Mouse (Mus musculus) hindbrain, embryonic 10.5 days (tissue): ENCODE data around the gene Fez1. TPM values are rescaled to one million over a fixed set of nuclear protein-coding genes. Genes with fewer than 3 reads are reported as not detected.

Experiments used
- DNase-seq: peaks from one replicate; pipeline ENCODE4 v3.0.0-alpha.2; 2017; ENCODE audit warnings: low spot score
- H3K27ac ChIP-seq: fragments of 300-500 bp; sonication (generic); 2 replicates; pipeline ENCODE4 v1.5.1; 2016; ENCODE audit warnings: mild to moderate bottlenecking, moderate library complexity
- H3K27me3 ChIP-seq: fragments of 300-500 bp; sonication (generic); 2 replicates; pipeline ENCODE4 v1.6.1; 2016; ENCODE audit warnings: mild to moderate bottlenecking; ENCODE audit not compliant: poor library complexity, insufficient read depth, severe bottlenecking
- H3K36me3 ChIP-seq: fragments of 300-500 bp; sonication (generic); 2 replicates; pipeline ENCODE4 v1.6.1; 2016; ENCODE audit warnings: mild to moderate bottlenecking, moderate library complexity
- H3K4me1 ChIP-seq: fragments of 300-500 bp; sonication (generic); replicated peaks from 2 replicates; pipeline ENCODE4 v1.6.1; 2016; ENCODE audit warnings: mild to moderate bottlenecking
- H3K4me3 ChIP-seq: fragments of 300-500 bp; sonication (generic); 2 replicates; pipeline ENCODE4 v1.5.1; 2016; ENCODE audit warnings: mild to moderate bottlenecking, moderate library complexity
- H3K9me3 ChIP-seq: fragments of 300-500 bp; sonication (generic); 2 replicates; pipeline ENCODE4 v1.6.1; 2016; ENCODE audit warnings: mild to moderate bottlenecking, moderate library complexity
- WGBS: fragments of 180-500 bp; shearing (Covaris S2); methylation state at CpG from one replicate; pipeline ENCODE4 v1.1.7; 2016; 5-methylcytosine and 5-hydroxymethylcytosine counted together
- polyA plus RNA-seq: library from polyadenylated mRNA; unstranded; fragments of >200 nt; fragmentation: Nextera tagmentation; extraction: Ambion mirVana; gene quantifications from 2 replicates; pipeline ENCODE4 v1.2.1, GENCODE M21; 2016

Fez1 gene
- polyA plus RNA-seq, 1 experiment from 2014 or later, result 312 TPM

DNA sequence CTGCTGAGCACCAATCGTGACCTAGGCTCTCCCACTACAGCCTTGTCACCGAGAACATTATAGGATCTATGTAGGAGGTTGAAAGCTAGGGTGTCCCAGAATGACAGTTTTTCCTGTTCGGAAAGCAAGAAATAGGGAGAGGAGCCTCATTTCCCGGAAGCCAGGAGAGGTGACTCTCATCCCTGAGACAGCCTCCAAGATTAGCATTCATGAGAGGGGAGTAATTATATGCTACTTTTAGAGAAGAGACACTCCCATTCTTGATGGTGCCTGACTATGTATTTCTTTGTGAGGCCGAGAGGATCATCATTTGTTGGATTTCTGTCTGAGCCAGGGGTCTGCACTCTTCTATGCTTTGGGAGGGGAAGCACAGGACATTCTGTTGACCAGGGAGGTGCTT lies 60.0 kb downstream of the Fez1 start:
- Histone ChIP-seq H3K36me3 (peaks cover 42% of the 10 kb centered on the region), H3K27me3 (no peaks in the 10 kb centered on the region), H3K9me3 (no peaks in the 10 kb centered on the region), H3K4me1 (peaks cover 16% of the 10 kb centered on the region), H3K27ac (peak overlapping the region; percentile 14), H3K4me3 (no peak overlapping the region)
- no peak for DNase-seq
- WGBS, result 73% methylated on average over 5 of the region's 5 CpGs

DNA sequence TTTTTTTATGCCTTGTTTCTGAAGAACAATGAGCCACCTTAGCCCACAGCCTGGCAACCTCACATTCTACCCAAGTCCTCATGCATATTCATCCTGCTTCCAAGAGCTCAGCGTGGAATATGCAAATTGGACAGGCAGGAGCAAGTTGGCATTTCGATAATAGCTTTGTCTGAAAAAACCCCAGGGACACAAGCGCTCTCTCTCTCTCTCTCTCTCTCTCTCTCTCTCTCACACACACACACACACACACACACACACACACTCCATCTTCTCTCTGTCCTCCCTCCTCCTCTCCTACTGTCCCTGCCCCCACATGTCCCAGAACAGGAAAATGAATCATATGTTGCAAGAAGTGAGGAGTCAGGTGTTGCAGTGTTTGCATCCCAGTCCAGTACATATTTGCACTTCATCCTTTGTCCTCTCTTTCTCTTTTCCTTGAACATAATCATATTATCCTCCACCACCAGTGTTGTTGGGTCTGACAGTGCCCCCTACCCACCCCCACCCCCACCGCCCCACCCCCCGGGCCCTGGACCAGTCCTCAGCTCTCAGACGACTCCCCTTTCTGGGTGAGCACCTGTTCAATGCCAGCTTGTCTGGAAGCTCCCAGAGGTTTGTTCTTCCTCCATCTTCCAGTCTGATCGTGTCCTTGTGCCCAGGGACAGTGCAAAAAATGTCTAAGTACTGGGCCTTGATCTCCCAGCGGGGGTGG lies 60.5 kb downstream of the Fez1 start:
- Histone ChIP-seq H3K4me1 (peaks cover 16% of the 10 kb centered on the region), H3K9me3 (no peaks in the 10 kb centered on the region), H3K36me3 (peaks cover 36% of the 10 kb centered on the region), H3K27me3 (no peaks in the 10 kb centered on the region), H3K4me3 (no peak overlapping the region), H3K27ac (peak overlapping the region; percentile 80)
- peak; percentile 15 for DNase-seq
- WGBS, result 45% methylated on average over 8 of the region's 8 CpGs

- 69% methylated on average over 3 of the region's 3 CpGs for WGBS
- no peak overlapping the region for H3K4me3 ChIP-seq
- DNase-seq, result no peak
- peaks cover 16% of the 10 kb centered on the region for H3K4me1 ChIP-seq
- no peaks in the 10 kb centered on the region for H3K9me3 ChIP-seq
- peaks cover 22% of the 10 kb centered on the region for H3K36me3 ChIP-seq
- H3K27me3 ChIP-seq, result no peaks in the 10 kb centered on the region
- H3K27ac ChIP-seq, result no peak overlapping the region
These were observed 61.9 kb downstream of the Fez1 start for GRCm38 (mm10) chr9:36883569-36883968.

- Histone ChIP-seq H3K27ac (no peak overlapping the region), H3K9me3 (no peaks in the 10 kb centered on the region), H3K36me3 (peaks cover 6% of the 10 kb centered on the region; the same call in 1 of the 2 replicates), H3K4me3 (no peak overlapping the region), H3K27me3 (no peaks in the 10 kb centered on the region), H3K4me1 (peaks cover 16% of the 10 kb centered on the region)
- peak; percentile 20 for DNase-seq
- 73% methylated on average over 3 of the region's 3 CpGs for WGBS
These were observed 63.6 kb downstream of the Fez1 start for GRCm38 (mm10) chr9:36885237-36885636.

GRCm38 (mm10) chr9:36890552-36890951 lies 68.9 kb downstream of the Fez1 start:
- no peaks in the 10 kb centered on the region for H3K9me3 ChIP-seq
- no peak overlapping the region for H3K27ac ChIP-seq
- H3K27me3 ChIP-seq, result no peaks in the 10 kb centered on the region
- DNase-seq, result peak; percentile 70
- H3K4me3 ChIP-seq, result no peak overlapping the region
- H3K36me3 ChIP-seq, result peaks cover 42% of the 10 kb centered on the region
- no peaks in the 10 kb centered on the region for H3K4me1 ChIP-seq
- WGBS, result 38% methylated on average over 4 of the region's 4 CpGs

DNA sequence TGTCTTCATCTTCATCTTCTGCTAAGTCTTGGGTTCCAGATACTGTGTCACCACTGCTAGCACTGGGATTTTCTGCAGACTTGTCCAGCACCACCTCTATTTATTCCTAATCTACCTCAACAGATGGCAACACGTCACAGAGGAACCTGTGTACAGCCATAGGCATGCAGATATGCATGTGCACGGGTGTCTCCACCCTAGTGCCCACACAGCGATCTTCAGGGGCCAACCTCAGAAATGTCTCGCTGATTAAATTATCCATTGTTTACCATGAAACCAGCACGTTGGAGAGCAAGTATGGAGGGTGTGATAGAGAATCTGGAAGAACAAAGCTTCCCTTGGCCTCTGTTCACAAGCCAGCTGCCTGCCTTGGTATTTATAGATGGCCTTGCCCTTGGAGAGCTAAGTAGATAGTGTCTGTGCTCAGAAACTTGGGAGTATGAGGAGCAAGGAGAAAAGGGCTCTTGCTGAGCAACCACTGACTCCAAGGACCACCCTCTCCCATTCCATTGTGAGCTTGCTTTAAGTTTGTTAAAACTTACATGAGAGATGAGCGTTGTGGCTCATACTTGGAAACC lies 71.8 kb downstream of the Fez1 start:
- no peaks in the 10 kb centered on the region for H3K9me3 ChIP-seq
- WGBS, result 86% methylated on average over 6 of the region's 6 CpGs
- no peak for DNase-seq
- no peaks in the 10 kb centered on the region for H3K27me3 ChIP-seq
- H3K36me3 ChIP-seq, result peaks cover 49% of the 10 kb centered on the region
- no peaks in the 10 kb centered on the region for H3K4me1 ChIP-seq
- H3K4me3 ChIP-seq, result no peak overlapping the region
- H3K27ac ChIP-seq, result no peak overlapping the region

- DNase-seq, result no peak
- Histone ChIP-seq H3K27me3 (no peaks in the 10 kb centered on the region), H3K36me3 (peaks cover 56% of the 10 kb centered on the region), H3K27ac (no peak overlapping the region), H3K4me3 (no peak overlapping the region), H3K4me1 (no peaks in the 10 kb centered on the region), H3K9me3 (no peaks in the 10 kb centered on the region)
- 90% methylated on average over 7 of the region's 7 CpGs for WGBS
These were observed 72.6 kb downstream of the Fez1 start for GRCm38 (mm10) chr9:36894242-36894641.

DNA sequence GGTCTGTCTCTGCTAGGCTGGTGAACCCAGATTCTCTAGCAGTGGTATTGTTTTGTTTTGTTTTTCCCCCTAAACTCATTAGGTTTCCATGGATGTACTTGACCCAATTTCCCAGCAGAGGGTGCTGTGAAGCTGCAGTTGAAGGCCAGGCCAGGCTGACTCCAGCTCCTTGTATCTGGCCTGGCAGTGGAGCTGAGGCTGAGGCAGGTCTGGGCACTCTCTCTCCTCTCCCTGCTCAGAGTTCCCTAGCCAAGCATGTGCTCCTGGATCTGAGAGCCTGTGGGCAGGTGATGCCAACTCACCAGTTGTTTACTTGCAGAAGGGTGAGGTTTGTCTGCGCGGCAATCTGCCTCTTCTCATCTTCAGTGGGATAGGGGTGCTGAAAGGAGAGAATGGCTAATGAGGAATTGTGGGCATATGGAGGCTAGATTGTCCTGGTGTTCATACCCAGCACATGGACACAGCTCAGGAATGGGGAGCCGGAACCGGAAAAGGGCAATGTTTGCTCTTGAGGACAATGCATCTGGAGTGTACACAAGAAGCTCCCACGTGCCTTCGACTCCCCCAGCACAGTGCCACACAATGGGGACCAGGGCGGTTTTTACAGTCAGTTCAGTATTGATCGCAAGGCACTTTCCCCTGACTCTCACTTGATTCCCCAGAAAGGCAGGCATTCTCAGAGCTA lies 73.5 kb downstream of the Fez1 start:
- WGBS, result 77% methylated on average over 8 of the region's 8 CpGs
- DNase-seq, result peak; percentile 45
- peaks cover 64% of the 10 kb centered on the region for H3K36me3 ChIP-seq
- no peaks in the 10 kb centered on the region for H3K27me3 ChIP-seq
- no peaks in the 10 kb centered on the region for H3K9me3 ChIP-seq
- no peaks in the 10 kb centered on the region for H3K4me1 ChIP-seq
- H3K27ac ChIP-seq, result no peak overlapping the region
- H3K4me3 ChIP-seq, result no peak overlapping the region

GRCm38 (mm10) chr9:36898560-36898959 lies 76.9 kb downstream of the Fez1 start:
- Histone ChIP-seq H3K4me3 (no peak overlapping the region), H3K9me3 (no peaks in the 10 kb centered on the region), H3K4me1 (no peaks in the 10 kb centered on the region), H3K27ac (no peak overlapping the region), H3K27me3 (no peaks in the 10 kb centered on the region), H3K36me3 (peaks cover 61% of the 10 kb centered on the region)
- no peak for DNase-seq
- WGBS, result 92% methylated on average over 3 of the region's 3 CpGs

DNA sequence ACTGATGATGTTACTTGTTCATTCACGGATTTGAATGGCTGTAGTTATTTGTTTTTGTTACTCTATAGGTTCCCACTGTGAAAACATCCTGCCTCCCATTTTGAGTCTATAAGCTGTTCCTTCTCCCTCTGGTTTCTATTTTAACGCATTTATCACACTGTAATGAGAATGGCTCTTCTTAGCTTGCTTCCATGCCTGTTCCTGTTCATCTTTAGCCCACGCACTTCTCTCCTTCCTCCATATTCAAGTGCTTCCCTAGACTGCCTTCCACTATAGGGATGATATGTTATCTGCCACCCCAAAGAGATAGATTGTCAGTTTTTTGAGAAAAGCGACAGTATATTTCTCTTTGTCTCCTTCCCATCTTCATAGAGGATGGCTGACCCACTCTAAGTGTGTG lies 78.8 kb downstream of the Fez1 start:
- Histone ChIP-seq H3K27ac (no peak overlapping the region), H3K36me3 (peaks cover 61% of the 10 kb centered on the region), H3K27me3 (no peaks in the 10 kb centered on the region), H3K4me3 (no peak overlapping the region), H3K9me3 (no peaks in the 10 kb centered on the region), H3K4me1 (no peaks in the 10 kb centered on the region)
- 89% methylated on average over 4 of the region's 4 CpGs for WGBS
- no peak for DNase-seq

GRCm38 (mm10) chr9:36905452-36905851 lies 83.8 kb downstream of the Fez1 start:
- peaks cover 71% of the 10 kb centered on the region for H3K36me3 ChIP-seq

GRCm38 (mm10) chr9:36916362-36916761 lies 94.7 kb downstream of the Fez1 start:
- Histone ChIP-seq H3K27ac (peak overlapping the region; percentile 66), H3K4me3 (no peak overlapping the region), H3K36me3 (peaks cover 16% of the 10 kb centered on the region), H3K4me1 (peaks cover 29% of the 10 kb centered on the region), H3K27me3 (no peaks in the 10 kb centered on the region), H3K9me3 (no peaks in the 10 kb centered on the region)
- DNase-seq, result peak; percentile 83
- 8% methylated on average over 6 of the region's 6 CpGs for WGBS

More at GRCm38 (mm10) chr9:36905452-36905851, 83.8 kb downstream of the Fez1 start:
- DNase-seq, result no peak
- H3K4me1 ChIP-seq, result 0 out of 2 replicates have a peak, but pooled peaks cover 3% of the 10 kb centered on the region
- no peak overlapping the region for H3K27ac ChIP-seq
- no peaks in the 10 kb centered on the region for H3K27me3 ChIP-seq
- no peaks in the 10 kb centered on the region for H3K9me3 ChIP-seq
- H3K4me3 ChIP-seq, result no peak overlapping the region
- WGBS, result 84% methylated on average over 4 of the region's 4 CpGs

- Histone ChIP-seq H3K27ac (peak overlapping the region; percentile 66), H3K4me3 (no peak overlapping the region), H3K4me1 (peaks cover 33% of the 10 kb centered on the region), H3K27me3 (no peaks in the 10 kb centered on the region), H3K36me3 (peaks cover 16% of the 10 kb centered on the region), H3K9me3 (no peaks in the 10 kb centered on the region)
- 39% methylated on average over 5 of the region's 5 CpGs for WGBS
- peak; percentile 35 for DNase-seq
These were observed 95.3 kb downstream of the Fez1 start for GRCm38 (mm10) chr9:36916915-36917314.
